Mouse (Mus musculus) liver, postnatal 0 days (tissue): ENCODE data around the gene Nr2e3.

Experiments used
- CTCF ChIP-seq: sonication (generic); IDR thresholded peaks from 2 replicates; pipeline ENCODE4 v1.5.1; 2016; ENCODE audit warnings: antibody characterized with exemption, low read depth
- EP300 ChIP-seq: IDR thresholded peaks from 2 replicates; pipeline ENCODE4 v1.6.1; 2016; ENCODE audit warnings: antibody characterized with exemption, low read depth, mild to moderate bottlenecking

DNA sequence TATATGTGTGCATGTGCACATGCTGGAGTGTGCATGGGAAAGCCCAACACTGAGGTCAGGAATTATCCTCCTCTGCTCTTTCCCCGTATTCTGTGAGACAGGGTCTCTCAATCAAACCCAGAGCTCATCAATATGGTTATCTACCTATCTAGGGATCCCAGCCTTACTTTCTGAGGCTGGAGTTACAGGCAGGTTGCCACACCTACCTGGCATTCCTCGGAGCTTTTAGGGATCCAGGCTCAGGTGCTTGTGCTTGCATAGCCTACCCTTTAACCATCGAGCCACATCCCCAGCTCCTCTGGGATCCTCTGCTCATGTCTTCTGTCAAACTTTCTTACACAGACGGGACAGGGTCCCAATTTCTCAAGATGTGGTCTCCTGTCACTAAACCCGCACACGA is 4.0 kb downstream of the Nr2e3 start:
- no peak for TF ChIP-seq CTCF
- no peak for TF ChIP-seq EP300
